Mouse (Mus musculus) midbrain, embryonic 10.5 days (tissue): ENCODE measurements around the gene Ski. TPM values are rescaled to one million over a fixed set of nuclear protein-coding genes. Genes with fewer than 3 reads are reported as not detected.

Experiments
- polyA plus RNA-seq: library from polyadenylated mRNA; unstranded; fragments of >200 nt; fragmentation: Nextera tagmentation; extraction: Ambion mirVana; gene quantifications from 2 replicates; pipeline ENCODE4 v1.2.1, GENCODE M21; 2016

The Ski gene
- polyA plus RNA-seq, 1 experiment from 2014 or later, result 10.1 TPM

Other genes with a start within 250 kb of the Ski start
- 0.57 and 0.72 TPM in 2 replicates for gene Plch2, start 165.8 kb downstream of the Ski start, polyA plus RNA-seq
- 21.0 and 21.1 TPM in 2 replicates for gene Pex10, start 155.6 kb downstream of the Ski start, polyA plus RNA-seq
- 137 and 147 TPM in 2 replicates for gene Rer1, start 136.2 kb downstream of the Ski start, polyA plus RNA-seq
- gene Morn1, start 136.0 kb downstream of the Ski start, polyA plus RNA-seq, result 5.1 and 6.2 TPM in 2 replicates
- gene Faap20, start 27.2 kb upstream of the Ski start, polyA plus RNA-seq, result 118 and 120 TPM in 2 replicates
- gene Prkcz, start 138.8 kb upstream of the Ski start, polyA plus RNA-seq, result 13.6 and 19.8 TPM in 2 replicates
- gene Gabrd, start 175.5 kb upstream of the Ski start, polyA plus RNA-seq, result not detected in 2 replicates
- 7.8 and 8.9 TPM in 2 replicates for gene Cfap74, start 186.6 kb upstream of the Ski start, polyA plus RNA-seq
- 0.14 TPM in 1 of 2 replicates, not detected in the other for gene Tmem52, start 246.5 kb upstream of the Ski start, polyA plus RNA-seq